Mouse (Mus musculus): ENCODE measurements around the gene Cdca3.
"Not testable (repeated sequence)": the region's sequence is repeated elsewhere in the genome, so short reads cannot be mapped to it uniquely, and the experiment has no call there.

Cdca3 gene

GRCm38 (mm10) chr6:124828868-124829798 is at the start of gene Cdca3, which contains the start of gene Usp5:
Gene Cdca3 (plus strand): TSS chr6:124829547.
Gene Usp5 (minus strand): TSS chr6:124829484.
- DNase-seq (ENCODE audit: low spot score in 2 of 2), result peak; percentile 99

GRCm38 (mm10) chr6:124779984-124780416 is 49.3 kb upstream of the Cdca3 start:
- DNase-seq (ENCODE audit: low spot score in 2 of 2), result no peak

GRCm38 (mm10) chr6:124780917-124781316 is 48.4 kb upstream of the Cdca3 start:
- no peak for DNase-seq (ENCODE audit: low spot score in 2 of 2)

GRCm38 (mm10) chr6:124782436-124782835 is 46.9 kb upstream of the Cdca3 start:
- no peak for DNase-seq (ENCODE audit: low spot score in 2 of 2)

GRCm38 (mm10) chr6:124786756-124787420 is 42.5 kb upstream of the Cdca3 start:
- DNase-seq (ENCODE audit: low spot score in 2 of 2), result peak in 1 of 2 experiments; percentile 61

GRCm38 (mm10) chr6:124787722-124788121 is 41.6 kb upstream of the Cdca3 start:
- no peak for DNase-seq (ENCODE audit: low spot score in 2 of 2)

- no peak for DNase-seq (ENCODE audit: low spot score in 2 of 2)
Measured at GRCm38 (mm10) chr6:124789519-124789918, 39.8 kb upstream of the Cdca3 start.

GRCm38 (mm10) chr6:124790121-124790520 is 39.2 kb upstream of the Cdca3 start:
- no peak for DNase-seq (ENCODE audit: low spot score in 2 of 2)

GRCm38 (mm10) chr6:124791911-124792310 is 37.4 kb upstream of the Cdca3 start:
- DNase-seq (ENCODE audit: low spot score in 2 of 2), result no peak

- DNase-seq (ENCODE audit: low spot score in 2 of 2), result no peak
Measured at GRCm38 (mm10) chr6:124795781-124796180, 33.6 kb upstream of the Cdca3 start.

- no peak for DNase-seq (ENCODE audit: low spot score in 2 of 2)
Measured at GRCm38 (mm10) chr6:124796200-124796599, 33.1 kb upstream of the Cdca3 start.

- not testable (repeated sequence) for DNase-seq (ENCODE audit: low spot score in 2 of 2)
Measured at GRCm38 (mm10) chr6:124802400-124802799, 26.9 kb upstream of the Cdca3 start.

- DNase-seq (ENCODE audit: low spot score in 2 of 2), result no peak
Measured at GRCm38 (mm10) chr6:124803061-124803460, 26.3 kb upstream of the Cdca3 start.

- DNase-seq (ENCODE audit: low spot score in 2 of 2), result not testable (repeated sequence)
Measured at GRCm38 (mm10) chr6:124803691-124804090, 25.7 kb upstream of the Cdca3 start.

GRCm38 (mm10) chr6:124804341-124804740 is 25.0 kb upstream of the Cdca3 start:
- no peak for DNase-seq (ENCODE audit: low spot score in 2 of 2)

GRCm38 (mm10) chr6:124805341-124806321 is 23.7 kb upstream of the Cdca3 start:
- DNase-seq (ENCODE audit: low spot score in 2 of 2), result peak; percentile 93 to 95

- no peak for DNase-seq (ENCODE audit: low spot score in 2 of 2)
Measured at GRCm38 (mm10) chr6:124806446-124807140, 22.8 kb upstream of the Cdca3 start.

- peak in 1 of 2 experiments; percentile 47 for DNase-seq (ENCODE audit: low spot score in 2 of 2)
Measured at GRCm38 (mm10) chr6:124807366-124807765, 22.0 kb upstream of the Cdca3 start.

- DNase-seq (ENCODE audit: low spot score in 2 of 2), result no peak
Measured at GRCm38 (mm10) chr6:124807986-124808357, 21.4 kb upstream of the Cdca3 start.

GRCm38 (mm10) chr6:124808358-124809012 is 20.9 kb upstream of the Cdca3 start, which contains the start of gene Spsb2:
Gene Spsb2 (plus strand): TSS chr6:124808661.
- peak in 1 of 2 experiments; percentile 38 for DNase-seq (ENCODE audit: low spot score in 2 of 2)

Data from left cerebral cortex, adult 9 months (tissue).